Mouse (Mus musculus): ENCODE data around the gene Ankrd55.

DNA sequence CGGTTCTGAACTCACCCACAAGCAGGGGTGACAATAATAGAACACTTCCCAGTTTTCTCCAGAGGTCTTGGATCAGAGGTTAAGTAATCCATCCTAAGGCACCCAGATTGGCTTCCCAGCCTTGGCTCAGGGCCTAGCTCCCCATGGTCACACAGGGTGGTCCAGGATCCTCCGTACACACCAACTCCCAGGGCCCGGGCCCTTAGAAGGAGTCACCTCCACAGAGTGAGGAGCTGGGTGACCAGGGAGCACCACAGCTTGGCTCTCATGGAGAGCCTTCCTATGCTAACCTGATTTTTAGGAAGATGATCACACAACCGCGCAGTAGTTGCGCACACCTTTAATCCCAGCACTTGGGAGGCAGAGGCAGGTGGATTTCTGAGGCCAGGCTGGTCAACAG is 127.6 kb downstream of the Ankrd55 start:
- TF ChIP-seq POLR2A (IDR thresholded peaks at IDR 0.05; ENCODE audit: low read depth, low read length) (no peak), CTCF (IDR thresholded peaks at IDR 0.05; ENCODE audit: borderline replicate concordance, insufficient read depth, low read length) (no peak)

All from embryonic fibroblast, embryonic 13.5 days (primary cell).